Mouse (Mus musculus) megakaryocyte, embryonic 14.5 days (primary cell): ENCODE measurements around the gene Rpl13.

ENCODE experiments used
- FLI1 ChIP-seq: IDR thresholded peaks from 2 replicates; pipeline ENCODE4 v1.6.1; 2012; ENCODE audit warnings: low read length, inconsistent platforms, mixed read lengths
- GATA1 ChIP-seq: IDR thresholded peaks from 3 replicates; pipeline ENCODE4 v1.6.1; 2012; ENCODE audit warnings: mixed read lengths, low read length, inconsistent platforms, borderline replicate concordance

DNA sequence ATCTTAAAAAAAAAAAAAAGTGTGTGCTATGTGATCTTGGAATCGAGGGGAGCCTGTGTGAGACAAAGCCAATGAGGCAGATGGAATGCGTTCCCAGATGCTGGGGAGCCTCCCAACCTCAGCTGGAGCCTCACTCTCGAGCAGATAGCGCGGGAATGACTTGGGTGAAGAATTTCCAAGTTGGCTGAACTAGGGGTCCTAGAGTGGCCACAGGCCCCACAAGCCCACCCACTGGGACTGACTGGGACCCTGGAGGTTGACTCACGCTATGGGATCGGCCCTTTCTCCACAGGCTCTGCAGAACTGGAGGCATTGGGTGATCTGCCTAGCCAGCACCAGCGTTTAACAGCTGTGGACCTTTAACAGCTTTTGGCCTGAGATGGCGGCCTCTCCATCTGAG is 34.1 kb downstream of the Rpl13 start:
- TF ChIP-seq GATA1, result no peak
- no peak for TF ChIP-seq FLI1
